Mouse (Mus musculus) bone marrow macrophage, adult 2 months (primary cell): ENCODE measurements around the gene Rnls.

Source experiments
- CTCF ChIP-seq: IDR thresholded peaks from 2 replicates; pipeline ENCODE4 v1.5.1; 2012; ENCODE audit warnings: low read depth, mild to moderate bottlenecking, low read length, moderate library complexity
- POLR2A ChIP-seq: IDR thresholded peaks from 2 replicates; pipeline ENCODE4 v1.6.1; 2012; ENCODE audit warnings: mild to moderate bottlenecking, low read depth, low read length, borderline replicate concordance

DNA sequence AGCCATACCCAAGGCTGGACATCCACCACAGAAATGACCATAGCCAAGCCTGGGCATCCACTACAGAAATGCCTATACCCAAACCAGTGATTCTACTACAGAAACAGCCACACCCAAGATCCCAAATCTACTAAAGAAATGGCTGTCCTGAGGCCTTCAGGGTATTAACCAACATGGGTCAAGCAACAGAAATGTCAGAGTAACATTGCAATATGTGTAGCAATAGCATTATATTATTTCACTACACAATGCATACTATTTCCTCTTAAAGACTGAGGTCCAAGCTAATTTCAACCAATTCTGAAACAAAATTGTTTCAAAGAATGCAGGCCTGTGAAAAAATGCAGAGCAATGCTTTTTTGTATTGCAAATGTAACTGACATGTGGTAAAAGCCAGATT is 299.5 kb downstream of the Rnls start:
- TF ChIP-seq CTCF: no peak
- TF ChIP-seq POLR2A: no peak
